8 mouse cellular contexts compared by ENCODE assay signal in genomic region chr9:59539441-59540137, GRCm38 (mm10). TPM values are rescaled to one million over a fixed set of nuclear protein-coding genes. Genes with fewer than 3 reads are reported as not detected.
A peak's percentile ranks its signal among the peaks of the same experiment; 100 is the strongest.
DNase-seq lines count a peak whose midpoint lies in the region; ATAC-seq lines count a peak whose summit lies in the region.

Hexa (plus strand) TSS chr9:59539540.
Tmem202 (minus strand) TSS chr9:59539847.

- intact Hi-C loops in left cerebral cortex, postnatal 10 days (cut with DNase I), result no loop called here

- peak; percentile 52 to 76 for DNase-seq in cerebellum, postnatal 4 days (ENCODE audit: low spot score in 2 of 2)
- peak; percentile 58 to 69 for DNase-seq in gastrocnemius, adult 8-10 months (ENCODE audit: low spot score in 2 of 2)
- DNase-seq in hindlimb bud, embryonic 11.5 days (ENCODE audit: extremely low spot score, low read depth, low spot score), result peak; percentile 42
- peak; percentile 79 to 90 for DNase-seq in left cerebral cortex, postnatal 10 days (ENCODE audit: extremely low spot score in 1 of 2, low spot score in 2 of 2)
- peak; percentile 83 for DNase-seq in right cerebral cortex, postnatal 14 days
- peak; percentile 77 for DNase-seq in urinary bladder, postnatal 25 days (ENCODE audit: low spot score)

- peak; percentile 81 for ATAC-seq in activated CD4-positive, CD25-positive, alpha-beta regulatory T cell, adult 4 months
- peak; percentile 58 for ATAC-seq in megakaryocyte progenitor cell, adult 5-6 weeks (replicated peaks; ENCODE audit: poor library complexity)

RNA-seq across cellular contexts. Expression of gene Hexa, which starts in this region (rescaled TPM):
- polyA plus RNA-seq in activated CD4-positive, CD25-positive, alpha-beta regulatory T cell, adult 4 months (2017; shearing (Covaris generic)), result 10 to 100 TPM; 25.8 to 32.0 TPM
- 10 to 100 TPM; 36.4 to 39.3 (median 39.1) TPM for total RNA-seq in gastrocnemius, adult 8-10 months (2022)
- 10 to 100 TPM; 33.4 to 34.2 TPM for total RNA-seq in left cerebral cortex, postnatal 10 days (2021)
- 98.6 and 103 TPM in 2 replicates for total RNA-seq in megakaryocyte progenitor cell, adult 5-6 weeks (2015)
- 168 and 210 TPM in 2 replicates for total RNA-seq in megakaryocyte progenitor cell, adult 5-6 weeks (2017)

RNA-seq across cellular contexts. Expression of gene Tmem202, which starts in this region (rescaled TPM):
- not detected for polyA plus RNA-seq in activated CD4-positive, CD25-positive, alpha-beta regulatory T cell, adult 4 months (2017; shearing (Covaris generic))
- total RNA-seq in gastrocnemius, adult 8-10 months (2022), result under 1 TPM in 3 of 4 experiments, not detected in 1; 0.36 to 0.86 (median 0.54) TPM
- total RNA-seq in left cerebral cortex, postnatal 10 days (2021), result 1 to 10 TPM; 2.7 to 3.6 TPM
- 0.17 TPM in 1 of 2 replicates, not detected in the other for total RNA-seq in megakaryocyte progenitor cell, adult 5-6 weeks (2015)
- total RNA-seq in megakaryocyte progenitor cell, adult 5-6 weeks (2017), result not detected in 2 replicates

Comparison
In these comparisons a context has a peak if more than half of its experiments do, and no peak if none do; other contexts are left out.
1. Peak in every context shown above with its lines: DNase-seq and ATAC-seq.